Mouse (Mus musculus) spleen, adult 12 weeks (tissue): ENCODE results near the gene Lif.
A peak's percentile ranks its signal among the peaks of the same experiment; 100 is the strongest.

Experiments
- DNase-seq: peaks from one replicate; pipeline ENCODE4 v3.0.0; 2022; ENCODE audit warnings: low spot score

Lif gene

GRCm38 (mm10) chr11:4231435-4231834 lies 25.9 kb upstream of the Lif start:
- no peak for DNase-seq

DNA sequence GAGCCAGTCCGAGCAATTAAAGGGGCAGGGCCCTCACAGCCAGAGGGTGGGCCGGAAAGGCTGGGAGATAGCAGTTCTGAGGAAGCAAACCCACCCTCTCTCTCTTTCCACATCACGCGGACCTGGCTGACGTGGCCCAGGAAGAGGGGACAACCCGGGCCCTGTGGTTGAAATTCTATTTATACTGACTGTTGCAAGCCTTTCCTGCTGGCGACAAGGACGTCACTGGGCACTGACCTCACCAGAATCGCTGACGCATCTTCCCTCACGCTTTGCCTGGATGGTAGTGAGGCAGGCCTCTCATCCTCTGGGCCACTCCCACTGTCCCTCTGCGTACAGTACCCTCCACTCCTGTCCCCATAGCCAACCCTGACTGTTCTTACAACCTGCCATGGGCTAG lies 24.7 kb upstream of the Lif start:
- DNase-seq = no peak

- no peak for DNase-seq
Observed at GRCm38 (mm10) chr11:4235052-4235655, 22.2 kb upstream of the Lif start.

DNA sequence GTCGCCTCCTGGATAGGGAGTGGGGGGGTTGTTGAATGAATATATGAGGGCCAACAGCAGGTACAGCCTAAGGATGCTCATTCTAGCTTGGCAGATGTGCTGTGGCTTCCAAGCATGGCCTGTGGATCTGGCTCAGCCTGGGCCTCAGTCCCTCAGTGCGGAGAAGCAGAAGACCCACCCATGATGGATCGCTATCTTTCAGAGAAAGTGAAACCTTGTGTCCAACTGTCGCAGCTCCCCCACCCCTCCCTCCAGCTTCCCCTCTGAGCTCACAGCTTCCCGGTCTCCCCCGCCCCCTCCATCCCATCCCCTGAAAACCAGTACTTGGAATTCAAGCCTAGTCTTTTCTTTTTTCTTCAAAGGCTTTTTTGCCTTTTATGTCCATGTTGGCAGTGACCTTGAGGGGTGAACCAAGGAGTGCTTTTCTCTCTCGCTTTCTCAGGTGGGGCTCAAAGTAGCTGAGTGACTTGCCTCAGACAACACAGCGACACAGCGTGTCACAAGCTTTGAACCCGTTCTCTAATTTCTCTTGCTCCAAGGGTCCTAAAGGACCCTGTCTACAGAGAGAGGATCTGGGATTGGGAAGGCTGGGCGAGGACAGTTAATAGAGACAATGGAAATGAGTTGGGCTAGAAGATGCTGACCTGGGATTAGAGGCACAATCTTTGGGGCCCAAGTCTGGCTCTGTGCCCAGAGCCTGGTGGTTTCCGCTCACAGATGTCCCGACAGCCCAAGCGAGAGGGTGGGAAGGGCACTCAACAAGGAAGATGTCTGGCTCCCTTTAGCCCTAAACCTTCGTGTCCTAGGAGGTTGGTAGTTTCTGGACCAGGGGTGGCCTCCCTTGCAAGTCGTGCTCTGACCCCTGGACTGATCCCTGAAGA lies 21.5 kb upstream of the Lif start, which contains the start of gene Osm:
Gene Osm, plus strand, starts transcription at position 756 of the 881 bp plus-strand sequence.
- peak; percentile 59 for DNase-seq

DNA sequence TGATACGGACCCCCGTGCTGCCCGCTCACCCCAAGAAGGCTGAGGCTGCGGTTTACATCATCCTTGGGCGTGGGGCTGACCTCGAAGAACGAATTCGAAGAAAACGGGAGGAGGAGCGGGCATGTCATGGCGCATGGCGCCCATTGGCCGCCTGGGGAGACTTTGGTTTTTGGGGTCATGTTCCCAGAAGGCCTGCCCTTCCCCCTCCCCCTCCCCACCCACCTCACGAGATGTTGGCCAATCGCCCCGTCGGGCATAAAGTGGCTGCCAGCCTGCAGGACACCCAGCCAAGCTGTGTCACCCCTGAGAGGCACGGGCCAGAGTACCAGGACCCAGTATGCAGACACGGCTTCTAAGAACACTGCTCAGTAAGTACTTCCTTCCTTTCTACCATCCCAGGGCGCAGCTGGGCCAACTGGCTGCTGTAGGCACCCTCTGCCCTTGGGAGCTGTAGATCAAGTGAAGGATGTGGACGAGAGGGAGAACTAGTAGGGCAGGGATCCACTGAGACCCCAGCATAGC lies 20.8 kb upstream of the Lif start:
- DNase-seq = no peak

- DNase-seq = peak; percentile 40
Observed at GRCm38 (mm10) chr11:4237389-4237912, 19.9 kb upstream of the Lif start.

GRCm38 (mm10) chr11:4238167-4238566 lies 19.2 kb upstream of the Lif start:
- DNase-seq = no peak

- no peak for DNase-seq
Observed at GRCm38 (mm10) chr11:4239691-4240090, 17.7 kb upstream of the Lif start.

GRCm38 (mm10) chr11:4240151-4240550 lies 17.2 kb upstream of the Lif start:
- no peak for DNase-seq

DNA sequence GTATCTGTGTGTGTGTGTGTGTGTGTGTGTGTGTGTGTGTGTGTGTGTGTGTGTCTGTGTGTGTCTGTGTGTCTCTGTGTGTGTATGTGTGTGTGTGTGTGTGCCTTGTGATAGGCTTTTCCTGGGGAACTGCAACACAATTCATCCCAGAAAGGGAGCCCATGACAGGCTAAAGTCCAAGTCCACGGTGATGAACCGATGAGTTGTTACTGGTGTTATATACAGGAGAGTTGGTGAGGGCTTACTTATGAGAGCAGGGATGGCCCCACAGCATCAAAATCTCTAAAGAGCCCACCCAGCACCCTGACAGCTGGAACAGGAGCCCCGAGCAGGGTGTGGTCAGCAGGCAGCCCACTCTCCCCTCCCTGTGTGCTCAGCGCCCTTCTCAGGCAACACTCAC lies 16.2 kb upstream of the Lif start:
- DNase-seq = no peak

GRCm38 (mm10) chr11:4246126-4246525 lies 11.2 kb upstream of the Lif start:
- DNase-seq = no peak

GRCm38 (mm10) chr11:4246623-4247022 lies 10.7 kb upstream of the Lif start:
- no peak for DNase-seq

DNA sequence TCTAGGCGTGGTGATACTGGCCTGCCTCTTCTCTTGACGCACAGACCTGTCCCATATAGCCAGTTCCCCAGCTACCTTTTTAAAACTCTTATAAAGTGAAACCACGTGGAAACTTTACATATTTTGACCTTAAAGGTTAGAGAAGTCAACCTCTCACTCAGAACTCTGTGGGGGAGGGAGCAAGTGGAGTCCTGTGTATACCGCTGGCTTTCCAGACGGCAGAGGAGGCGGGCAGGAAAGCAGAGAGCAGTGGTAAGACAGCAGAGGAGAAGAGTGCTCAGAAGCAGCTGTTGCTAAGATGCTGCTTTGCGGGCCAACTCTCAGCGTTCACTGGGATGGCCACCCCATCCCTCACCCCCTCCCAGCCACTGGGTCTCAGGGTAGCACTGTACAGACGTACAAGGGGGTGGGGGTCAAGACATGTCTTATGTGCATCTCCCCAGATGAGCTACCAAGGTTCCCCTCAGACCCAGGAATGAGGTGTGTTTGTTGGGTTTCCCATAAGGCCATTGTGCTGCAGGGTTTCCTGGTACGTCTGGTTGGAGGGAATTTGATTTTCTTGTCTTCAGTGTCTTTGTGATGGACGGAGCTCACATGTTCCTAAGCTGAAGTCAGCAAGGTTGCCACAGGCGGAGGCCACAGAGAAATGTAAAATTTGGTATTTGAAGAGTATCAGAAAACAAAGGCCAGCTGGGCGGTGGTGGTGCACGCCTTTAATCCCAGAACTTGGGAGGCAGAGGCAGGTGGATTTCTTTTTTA lies 10.0 kb upstream of the Lif start:
- no peak for DNase-seq

DNA sequence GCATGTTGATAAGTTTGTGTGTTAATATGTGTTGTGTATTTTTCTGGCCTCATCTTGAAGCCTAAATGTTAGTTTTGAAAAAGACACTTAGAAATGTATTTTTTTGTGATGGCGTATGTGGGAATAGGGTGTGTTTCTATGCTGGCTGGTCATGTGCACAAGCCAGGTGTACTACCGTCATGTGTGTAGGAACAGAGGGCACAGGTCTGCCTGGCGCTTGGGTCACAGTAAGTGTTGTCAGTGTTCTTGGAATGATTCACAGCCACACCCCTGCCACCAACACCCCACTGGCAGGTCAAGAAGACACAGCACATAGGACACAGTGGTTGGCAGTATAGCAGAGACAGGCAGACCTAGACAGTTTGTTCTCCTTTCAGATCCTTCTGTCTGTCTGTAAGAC lies 8.2 kb upstream of the Lif start:
- DNase-seq = no peak

- DNase-seq = no peak
Observed at GRCm38 (mm10) chr11:4250290-4250689, 7.1 kb upstream of the Lif start.

DNA sequence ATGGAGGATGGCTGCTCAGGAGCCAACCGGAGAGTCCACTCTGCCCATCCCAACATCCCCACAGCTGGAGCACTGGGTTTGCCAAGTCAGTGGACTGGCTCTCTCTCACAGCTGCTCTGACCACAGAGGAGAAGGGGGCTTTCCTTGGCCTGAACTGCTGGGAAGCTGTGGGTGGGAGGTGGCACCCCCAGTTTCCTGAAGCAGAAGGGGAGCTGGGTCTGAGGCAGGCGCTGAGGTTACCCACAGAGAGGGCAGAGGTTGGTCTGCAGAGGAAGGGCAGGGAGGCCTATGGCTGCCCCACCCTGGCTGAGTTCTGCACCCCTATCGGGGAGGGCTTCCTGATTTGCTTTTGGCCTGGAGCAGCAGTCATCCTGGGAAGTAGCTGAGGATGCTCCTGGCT lies 6.0 kb upstream of the Lif start:
- no peak for DNase-seq

DNA sequence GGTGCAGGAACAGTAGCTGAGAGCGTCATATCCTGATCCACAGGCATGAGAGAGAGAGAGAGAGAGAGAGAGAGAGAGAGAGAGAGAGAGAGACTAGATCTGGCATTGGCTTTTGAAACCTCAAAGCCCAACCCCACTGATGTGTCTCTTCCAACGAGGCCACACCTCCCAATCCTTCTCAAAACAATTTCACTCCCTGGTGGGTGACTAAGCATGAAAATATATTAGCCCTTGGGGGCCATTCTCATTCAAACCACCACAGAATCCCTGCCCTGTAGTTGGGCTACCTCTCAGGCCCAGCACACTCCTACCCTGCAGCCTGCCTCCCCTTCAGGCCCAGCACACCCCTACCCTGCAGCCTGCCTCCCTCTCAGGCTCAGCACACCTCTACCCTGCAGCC lies 4.5 kb upstream of the Lif start:
- DNase-seq = no peak

DNA sequence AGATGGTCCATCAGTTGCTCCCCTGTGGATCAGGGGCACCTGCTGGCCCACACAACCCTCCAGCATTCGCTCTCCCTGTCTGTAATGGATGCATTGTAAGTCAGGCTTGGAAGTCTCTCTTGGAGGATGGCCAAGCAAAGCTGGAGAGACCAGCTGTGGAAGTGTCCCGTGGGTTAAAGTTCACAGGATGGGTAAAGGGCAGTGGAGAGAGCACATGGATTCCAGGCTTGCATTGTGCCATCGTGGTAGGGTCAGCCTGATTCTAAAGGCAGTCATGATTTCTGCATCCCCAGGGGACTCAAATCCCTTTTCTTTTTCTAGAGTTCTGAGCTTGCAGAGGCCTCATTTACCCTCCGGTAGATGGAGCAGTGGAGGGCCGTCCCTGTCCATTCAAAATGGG lies 399 bp downstream of the Lif start:
- no peak for DNase-seq

- DNase-seq = peak; percentile 79
Observed at GRCm38 (mm10) chr11:4258657-4259082, 1.3 kb downstream of the Lif start.

DNA sequence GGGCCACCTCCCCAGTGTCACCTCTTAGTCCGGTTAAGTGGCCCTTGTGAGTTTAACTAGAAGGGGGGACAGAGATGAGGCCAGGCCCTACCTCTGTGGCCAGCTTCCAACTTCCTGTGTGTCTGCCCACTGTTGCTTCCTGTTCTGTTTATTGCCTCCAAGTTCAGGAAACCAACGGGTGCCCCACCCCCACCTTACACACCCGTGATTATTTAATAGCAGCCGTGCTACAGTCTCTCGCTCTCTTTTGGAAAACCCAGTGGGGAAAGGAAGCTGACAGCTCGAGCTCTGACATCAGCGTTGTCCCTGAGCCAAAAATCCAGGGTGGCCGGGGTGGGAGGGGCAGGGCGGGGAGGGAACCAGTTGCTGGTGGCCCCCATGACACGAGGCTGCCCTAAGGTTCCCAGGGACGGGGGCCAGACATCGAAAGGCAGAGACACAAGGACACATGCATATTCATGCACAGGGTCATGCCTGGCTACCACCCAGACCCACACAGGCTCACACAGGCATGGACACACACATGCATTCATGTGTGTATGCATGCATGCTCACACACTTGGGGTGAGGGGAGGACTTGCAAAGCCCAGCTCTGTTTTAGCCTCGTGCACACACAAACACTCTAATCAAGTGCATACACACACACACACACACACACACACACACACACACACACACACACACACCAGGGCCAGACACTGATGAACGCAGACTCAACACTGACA lies 3.3 kb downstream of the Lif start:
- no peak for DNase-seq

- peak; percentile 48 for DNase-seq
Observed at GRCm38 (mm10) chr11:4261188-4261494, 3.8 kb downstream of the Lif start.

GRCm38 (mm10) chr11:4261969-4262368 lies 4.6 kb downstream of the Lif start:
- DNase-seq = no peak
